Mouse (Mus musculus) erythroblast, adult 5-6 weeks (primary cell): ENCODE measurements around the gene Tex38. TPM values are rescaled to one million over a fixed set of nuclear protein-coding genes. Genes with fewer than 3 reads are reported as not detected.

ENCODE experiments used
- total RNA-seq, 2 experiments: library from RNA; stranded (forward) in 1 of 2; stranded (reverse) in 1 of 2; fragments of 150-400 nt in 1 of 2; fragments of 200-764, 138-1000 nt in 1 of 2; gene quantifications; 2 replicates each; pipeline versions ENCODE4 v1.2.3 to v1.2.4; 2015 to 2017; ENCODE audit warnings: low replicate concordance in 2 of 2

Tex38 gene
- total RNA-seq, 2 experiments from 2014 or later = not detected

Other genes starting within 250 kb of the Tex38 start
- not detected in 2 replicates for gene Cyp4a31, start 217.4 kb downstream of the Tex38 start, total RNA-seq (2015; ENCODE audit: low replicate concordance)
- gene Cyp4a31, start 217.4 kb downstream of the Tex38 start, total RNA-seq (2017; ENCODE audit: low replicate concordance) = not detected in 2 replicates
- gene Cyp4a32, start 180.0 kb downstream of the Tex38 start, total RNA-seq (2015; ENCODE audit: low replicate concordance) = not detected in 2 replicates
- gene Cyp4a32, start 180.0 kb downstream of the Tex38 start, total RNA-seq (2017; ENCODE audit: low replicate concordance) = not detected in 2 replicates
- gene Cyp4b1, start 133.3 kb downstream of the Tex38 start, total RNA-seq (2015; ENCODE audit: low replicate concordance) = not detected in 2 replicates
- gene Cyp4b1, start 133.3 kb downstream of the Tex38 start, total RNA-seq (2017; ENCODE audit: low replicate concordance) = not detected in 2 replicates
- 29.9 and 33.4 TPM in 2 replicates for gene Efcab14, start 43.3 kb downstream of the Tex38 start, total RNA-seq (2015; ENCODE audit: low replicate concordance)
- 12.7 and 27.6 TPM in 2 replicates for gene Efcab14, start 43.3 kb downstream of the Tex38 start, total RNA-seq (2017; ENCODE audit: low replicate concordance)
- 2.7 and 10.9 TPM in 2 replicates for gene Atpaf1, start 3.8 kb upstream of the Tex38 start, total RNA-seq (2015; ENCODE audit: low replicate concordance)
- gene Atpaf1, start 3.8 kb upstream of the Tex38 start, total RNA-seq (2017; ENCODE audit: low replicate concordance) = 1.4 and 2.3 TPM in 2 replicates
- 2.5 and 3.8 TPM in 2 replicates for gene Mob3c, start 47.1 kb upstream of the Tex38 start, total RNA-seq (2015; ENCODE audit: low replicate concordance)
- gene Mob3c, start 47.1 kb upstream of the Tex38 start, total RNA-seq (2017; ENCODE audit: low replicate concordance) = 4.6 and 4.7 TPM in 2 replicates
- 31.8 and 64.2 TPM in 2 replicates for gene Mknk1, start 58.2 kb upstream of the Tex38 start, total RNA-seq (2015; ENCODE audit: low replicate concordance)
- 85.6 and 115 TPM in 2 replicates for gene Mknk1, start 58.2 kb upstream of the Tex38 start, total RNA-seq (2017; ENCODE audit: low replicate concordance)
- not detected in 2 replicates for gene Kncn, start 103.4 kb upstream of the Tex38 start, total RNA-seq (2015; ENCODE audit: low replicate concordance)
- not detected in 2 replicates for gene Kncn, start 103.4 kb upstream of the Tex38 start, total RNA-seq (2017; ENCODE audit: low replicate concordance)
- not detected in 2 replicates for gene 6430628N08Rik, start 109.6 kb upstream of the Tex38 start, total RNA-seq (2015; ENCODE audit: low replicate concordance)
- gene 6430628N08Rik, start 109.6 kb upstream of the Tex38 start, total RNA-seq (2017; ENCODE audit: low replicate concordance) = not detected in 2 replicates
- gene Dmbx1, start 158.9 kb upstream of the Tex38 start, total RNA-seq (2015; ENCODE audit: low replicate concordance) = not detected in 2 replicates
- not detected in 2 replicates for gene Dmbx1, start 158.9 kb upstream of the Tex38 start, total RNA-seq (2017; ENCODE audit: low replicate concordance)
- gene Faah, start 236.9 kb upstream of the Tex38 start, total RNA-seq (2015; ENCODE audit: low replicate concordance) = 2.1 TPM in 1 of 2 replicates, not detected in the other
- 1.3 TPM in 1 of 2 replicates, not detected in the other for gene Faah, start 236.9 kb upstream of the Tex38 start, total RNA-seq (2017; ENCODE audit: low replicate concordance)